Mouse (Mus musculus) cerebellum, adult 11-12 months (tissue): Measurements from ENCODE around the gene Gm11037.

Experiments used
- DNase-seq: peaks from one replicate; pipeline ENCODE4 v3.0.0; 2022

Gene Gm11037

GRCm38 (mm10) chr2:131129836-131130235 is 3.5 kb upstream of the Gm11037 start:
- DNase-seq = no peak

- no peak for DNase-seq
These were observed 2.4 kb upstream of the Gm11037 start for GRCm38 (mm10) chr2:131130849-131131248.

GRCm38 (mm10) chr2:131132111-131132888 is 997 bp upstream of the Gm11037 start:
- no peak for DNase-seq

GRCm38 (mm10) chr2:131134381-131134780 is 1.1 kb downstream of the Gm11037 start:
- DNase-seq = no peak

- no peak for DNase-seq
These were observed 1.6 kb downstream of the Gm11037 start for GRCm38 (mm10) chr2:131134826-131135400.

GRCm38 (mm10) chr2:131135521-131136139 is 2.3 kb downstream of the Gm11037 start:
- DNase-seq = no peak

GRCm38 (mm10) chr2:131138296-131138695 is 5.0 kb downstream of the Gm11037 start:
- DNase-seq = no peak

GRCm38 (mm10) chr2:131138760-131139159 is 5.5 kb downstream of the Gm11037 start:
- no peak for DNase-seq

GRCm38 (mm10) chr2:131139287-131139686 is 6.0 kb downstream of the Gm11037 start:
- no peak for DNase-seq

- DNase-seq = no peak
These were observed 6.7 kb downstream of the Gm11037 start for GRCm38 (mm10) chr2:131139886-131140532.

GRCm38 (mm10) chr2:131140533-131140905 is 7.2 kb downstream of the Gm11037 start:
- no peak for DNase-seq

GRCm38 (mm10) chr2:131141336-131141986 is 8.2 kb downstream of the Gm11037 start:
- DNase-seq = no peak

GRCm38 (mm10) chr2:131142592-131142991 is 9.3 kb downstream of the Gm11037 start:
- no peak for DNase-seq

GRCm38 (mm10) chr2:131143007-131143780 is 9.9 kb downstream of the Gm11037 start:
- no peak for DNase-seq

GRCm38 (mm10) chr2:131145121-131145520 is 11.8 kb downstream of the Gm11037 start:
- no peak for DNase-seq

- DNase-seq = no peak
These were observed 12.2 kb downstream of the Gm11037 start for GRCm38 (mm10) chr2:131145536-131145935.

GRCm38 (mm10) chr2:131146193-131147042 is 13.1 kb downstream of the Gm11037 start:
- DNase-seq = no peak

GRCm38 (mm10) chr2:131147043-131147365 is 13.7 kb downstream of the Gm11037 start:
- no peak for DNase-seq

- no peak for DNase-seq
These were observed 15.3 kb downstream of the Gm11037 start for GRCm38 (mm10) chr2:131148353-131149253.

GRCm38 (mm10) chr2:131149254-131149578 is 15.9 kb downstream of the Gm11037 start:
- DNase-seq = no peak
